Mouse (Mus musculus) heart, embryonic 10.5 days (tissue): ENCODE measurements around the gene Rimbp3. TPM values are rescaled to one million over a fixed set of nuclear protein-coding genes. Genes with fewer than 3 reads are reported as not detected.

Source experiments
- DNase-seq: peaks from one replicate; pipeline ENCODE4 v3.0.0-alpha.2; 2017; ENCODE audit warnings: low spot score
- H3K27ac ChIP-seq: fragments of 300-500 bp; sonication (generic); 2 replicates; pipeline ENCODE4 v1.5.1; 2016; ENCODE audit warnings: mild to moderate bottlenecking
- H3K27me3 ChIP-seq: fragments of 300-500 bp; sonication (generic); 2 replicates; pipeline ENCODE4 v1.6.1; 2016; ENCODE audit warnings: mild to moderate bottlenecking; ENCODE audit not compliant: poor library complexity, insufficient read depth, severe bottlenecking
- H3K36me3 ChIP-seq: fragments of 300-500 bp; sonication (generic); 2 replicates; pipeline ENCODE4 v1.6.1; 2016; ENCODE audit warnings: mild to moderate bottlenecking, moderate library complexity
- H3K4me1 ChIP-seq: fragments of 300-500 bp; sonication (generic); 2 replicates; pipeline ENCODE4 v1.6.1; 2016; ENCODE audit warnings: mild to moderate bottlenecking
- H3K4me3 ChIP-seq: fragments of 300-500 bp; sonication (generic); 2 replicates; pipeline ENCODE4 v1.5.1; 2016; ENCODE audit warnings: mild to moderate bottlenecking, moderate library complexity
- H3K9me3 ChIP-seq: fragments of 300-500 bp; sonication (generic); 2 replicates; pipeline ENCODE4 v1.6.1; 2016; ENCODE audit warnings: mild to moderate bottlenecking, moderate library complexity
- WGBS: fragments of 180-500 bp; shearing (Covaris S2); methylation state at CpG from one replicate; pipeline ENCODE4 v1.1.7; 2016; 5-methylcytosine and 5-hydroxymethylcytosine counted together
- polyA plus RNA-seq: library from polyadenylated mRNA; unstranded; fragments of >200 nt; fragmentation: Nextera tagmentation; extraction: Ambion mirVana; gene quantifications from 2 replicates; pipeline ENCODE4 v1.2.1, GENCODE M21; 2016

Gene Rimbp3
- polyA plus RNA-seq, 1 experiment from 2014 or later, result 0.28 TPM

DNA sequence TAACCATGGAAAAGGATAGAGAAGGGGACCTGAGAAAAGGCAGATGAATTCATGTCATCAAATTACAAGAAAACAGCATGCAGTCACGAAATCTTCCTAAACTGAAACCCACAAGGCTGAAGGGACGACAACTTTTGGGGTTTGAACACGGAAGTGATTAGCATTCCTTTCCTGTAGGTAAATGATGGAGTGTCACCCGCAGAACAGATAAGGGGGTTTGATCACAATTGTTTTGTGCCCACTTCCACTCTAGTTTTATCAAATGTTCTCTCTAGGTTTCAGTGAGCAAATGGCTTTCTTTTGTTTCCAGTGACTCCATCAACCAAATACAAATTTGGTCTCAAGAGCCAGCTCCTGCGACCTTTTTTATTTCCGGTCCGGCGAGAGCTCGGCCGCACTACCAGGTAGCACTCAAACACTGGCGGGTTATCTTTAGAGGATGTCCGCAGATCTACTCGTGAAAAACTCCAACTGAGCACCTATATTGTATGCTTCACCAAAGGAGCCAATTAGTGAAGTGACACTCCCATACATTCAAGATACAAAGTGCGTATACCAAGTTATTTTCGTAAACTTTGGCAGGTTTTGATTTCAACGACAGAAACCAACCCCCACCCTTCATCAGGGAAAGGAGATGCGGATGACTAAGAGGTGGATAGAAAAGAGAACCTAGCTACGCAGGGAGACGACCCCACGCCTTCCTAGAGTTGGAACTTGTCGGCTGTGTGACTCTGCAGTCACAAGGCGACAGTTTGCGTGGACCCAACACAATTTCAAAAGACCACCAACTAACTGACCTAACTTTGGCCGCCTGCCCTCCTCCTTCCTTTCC lies 8.1 kb upstream of the Rimbp3 start:
- Histone ChIP-seq H3K36me3 (peaks cover 7% of the 10 kb centered on the region; the same call in 1 of the 2 replicates), H3K4me3 (peak overlapping the region; percentile 96), H3K4me1 (peaks cover 13% of the 10 kb centered on the region), H3K27ac (peak overlapping the region; percentile 100), H3K9me3 (no peaks in the 10 kb centered on the region), H3K27me3 (no peaks in the 10 kb centered on the region)
- 4% methylated on average over 24 of the region's 24 CpGs for WGBS
- DNase-seq, result no peak

DNA sequence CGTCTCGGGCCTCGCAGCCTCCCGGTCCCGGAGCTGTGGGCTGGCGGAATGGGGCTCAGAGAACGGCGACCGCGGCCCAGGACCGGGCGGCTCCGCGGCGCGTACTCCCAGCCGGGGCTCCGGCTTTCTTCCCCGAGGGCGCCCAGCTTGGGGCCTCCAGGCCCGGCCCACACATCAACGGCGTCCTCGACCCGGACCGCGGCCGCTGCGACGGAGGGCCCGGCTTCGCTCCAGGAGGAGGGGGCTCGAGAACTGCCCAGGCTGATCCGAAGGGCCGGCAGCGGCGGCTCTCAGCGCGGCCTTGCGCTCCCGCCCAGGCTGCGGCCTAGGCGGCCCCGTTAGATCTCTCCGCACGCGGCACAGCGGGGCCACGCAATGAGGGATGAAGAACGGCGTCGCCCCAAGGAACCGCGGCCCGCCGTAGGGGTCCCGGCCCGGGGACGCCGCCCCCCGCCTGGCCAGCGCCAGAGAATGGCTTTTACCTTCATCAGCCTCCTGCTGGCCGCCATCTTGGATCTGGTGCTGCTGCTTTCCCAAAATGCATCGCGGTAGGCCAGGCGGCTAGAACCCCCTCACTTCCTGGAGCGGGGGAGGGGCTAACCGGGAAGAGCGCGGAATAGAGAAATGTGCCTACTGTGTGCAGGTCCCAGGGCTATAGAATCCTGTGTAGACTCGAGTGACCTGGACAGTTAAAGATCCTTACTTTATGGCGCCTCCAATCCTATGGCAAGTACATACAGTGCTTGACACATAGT lies 7.3 kb upstream of the Rimbp3 start:
- peak; percentile 94 for DNase-seq
- Histone ChIP-seq H3K4me3 (peak overlapping the region; percentile 96), H3K36me3 (peaks cover 7% of the 10 kb centered on the region; the same call in 1 of the 2 replicates), H3K9me3 (no peaks in the 10 kb centered on the region), H3K27me3 (peaks cover 3% of the 10 kb centered on the region), H3K4me1 (peaks cover 13% of the 10 kb centered on the region), H3K27ac (peak overlapping the region; percentile 100)
- under 1% methylated on average over 72 of the region's 72 CpGs for WGBS

GRCm38 (mm10) chr16:17201977-17202376 lies 6.4 kb upstream of the Rimbp3 start:
- no peaks in the 10 kb centered on the region for H3K9me3 ChIP-seq
- 75% methylated on average over 2 of the region's 2 CpGs for WGBS
- peak overlapping the region; percentile 100; the same call in 1 of the 2 replicates for H3K27ac ChIP-seq
- DNase-seq, result no peak
- peaks cover 13% of the 10 kb centered on the region for H3K4me1 ChIP-seq
- peaks cover 7% of the 10 kb centered on the region; the same call in 1 of the 2 replicates for H3K36me3 ChIP-seq
- H3K27me3 ChIP-seq, result peaks cover 11% of the 10 kb centered on the region
- H3K4me3 ChIP-seq, result no peak overlapping the region

- H3K27me3 ChIP-seq, result peaks cover 15% of the 10 kb centered on the region
- no peaks in the 10 kb centered on the region for H3K9me3 ChIP-seq
- H3K4me3 ChIP-seq, result peak within 1 kb of the TSS; percentile 96
- 89% methylated on average over 1 of the region's 1 CpGs for WGBS
- peaks cover 13% of the 10 kb centered on the region for H3K4me1 ChIP-seq
- H3K27ac ChIP-seq, result peak within 1 kb of the TSS; percentile 100
- H3K36me3 ChIP-seq, result peaks cover 7% of the 10 kb centered on the region; the same call in 1 of the 2 replicates
- no peak for DNase-seq
Observed at GRCm38 (mm10) chr16:17202549-17202948, 5.9 kb upstream of the Rimbp3 start, which contains the start of gene Ube2l3. Gene Ube2l3, minus strand, starts transcription at chr16:17202649.

DNA sequence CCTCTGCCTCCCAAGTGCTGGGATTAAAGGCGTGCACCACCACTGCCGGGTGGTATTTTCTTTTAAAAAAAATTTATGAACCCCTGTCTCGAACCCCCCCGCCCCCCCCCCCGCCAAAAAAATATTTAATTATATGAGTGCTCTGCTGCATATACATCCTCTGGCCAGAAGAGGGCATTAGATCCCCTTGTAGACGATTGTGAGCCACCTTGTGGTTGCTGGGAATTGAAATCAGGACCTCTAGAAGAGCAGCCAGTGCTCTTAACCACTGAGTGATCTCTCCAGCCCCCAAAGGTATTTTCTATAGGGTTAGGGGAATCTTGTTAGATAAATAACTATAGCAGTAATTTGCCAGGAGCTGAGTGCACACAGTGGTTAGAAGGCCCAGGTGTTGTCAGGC lies 3.4 kb upstream of the Rimbp3 start:
- Histone ChIP-seq H3K4me1 (peaks cover 22% of the 10 kb centered on the region), H3K36me3 (no peaks in the 10 kb centered on the region), H3K27me3 (peaks cover 23% of the 10 kb centered on the region), H3K9me3 (no peaks in the 10 kb centered on the region), H3K27ac (no peak overlapping the region), H3K4me3 (no peak overlapping the region)
- DNase-seq, result no peak
- WGBS, result 9% methylated on average over 6 of the region's 6 CpGs

DNA sequence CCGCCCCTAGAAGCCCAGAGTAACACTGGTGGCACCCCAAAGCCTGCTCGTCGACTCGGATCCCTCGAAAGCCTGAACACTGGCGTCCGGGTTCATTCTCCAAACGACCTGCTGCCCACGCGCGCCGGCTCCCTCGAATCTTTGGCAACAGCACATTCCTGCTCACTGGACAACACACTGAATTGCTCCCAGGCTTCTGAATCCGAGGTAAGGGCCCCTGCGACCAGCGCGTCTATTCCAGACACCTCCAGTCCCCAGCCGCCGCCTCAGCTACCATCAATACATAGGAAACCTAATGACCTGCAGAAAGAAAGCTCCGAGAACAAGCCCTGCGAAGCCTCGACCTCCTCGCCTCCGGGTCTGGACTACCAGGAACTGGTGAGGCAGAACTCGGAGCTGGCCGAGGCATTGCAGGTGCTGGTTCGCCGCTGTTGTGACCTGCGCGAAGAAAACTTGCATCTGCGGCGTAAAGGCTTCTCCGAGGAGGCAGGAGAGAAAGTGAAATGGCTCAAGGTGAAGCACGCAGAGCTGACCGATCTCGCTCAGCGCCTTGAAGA lies 1.1 kb downstream of the Rimbp3 start:
- WGBS, result 3% methylated on average over 37 of the region's 37 CpGs
- no peaks in the 10 kb centered on the region for H3K36me3 ChIP-seq
- H3K9me3 ChIP-seq, result no peaks in the 10 kb centered on the region
- H3K4me3 ChIP-seq, result peak overlapping the region; percentile 79
- peaks cover 26% of the 10 kb centered on the region for H3K4me1 ChIP-seq
- peaks cover 48% of the 10 kb centered on the region for H3K27me3 ChIP-seq
- H3K27ac ChIP-seq, result peak overlapping the region; percentile 81
- DNase-seq, result no peak

GRCm38 (mm10) chr16:17209981-17210838 lies 1.8 kb downstream of the Rimbp3 start:
- peaks cover 26% of the 10 kb centered on the region for H3K4me1 ChIP-seq
- peak overlapping the region; percentile 79 for H3K4me3 ChIP-seq
- peak; percentile 96 for DNase-seq
- peaks cover 48% of the 10 kb centered on the region for H3K27me3 ChIP-seq
- peak overlapping the region; percentile 81 for H3K27ac ChIP-seq
- H3K36me3 ChIP-seq, result no peaks in the 10 kb centered on the region
- 9% methylated on average over 48 of the region's 48 CpGs for WGBS
- no peaks in the 10 kb centered on the region for H3K9me3 ChIP-seq

DNA sequence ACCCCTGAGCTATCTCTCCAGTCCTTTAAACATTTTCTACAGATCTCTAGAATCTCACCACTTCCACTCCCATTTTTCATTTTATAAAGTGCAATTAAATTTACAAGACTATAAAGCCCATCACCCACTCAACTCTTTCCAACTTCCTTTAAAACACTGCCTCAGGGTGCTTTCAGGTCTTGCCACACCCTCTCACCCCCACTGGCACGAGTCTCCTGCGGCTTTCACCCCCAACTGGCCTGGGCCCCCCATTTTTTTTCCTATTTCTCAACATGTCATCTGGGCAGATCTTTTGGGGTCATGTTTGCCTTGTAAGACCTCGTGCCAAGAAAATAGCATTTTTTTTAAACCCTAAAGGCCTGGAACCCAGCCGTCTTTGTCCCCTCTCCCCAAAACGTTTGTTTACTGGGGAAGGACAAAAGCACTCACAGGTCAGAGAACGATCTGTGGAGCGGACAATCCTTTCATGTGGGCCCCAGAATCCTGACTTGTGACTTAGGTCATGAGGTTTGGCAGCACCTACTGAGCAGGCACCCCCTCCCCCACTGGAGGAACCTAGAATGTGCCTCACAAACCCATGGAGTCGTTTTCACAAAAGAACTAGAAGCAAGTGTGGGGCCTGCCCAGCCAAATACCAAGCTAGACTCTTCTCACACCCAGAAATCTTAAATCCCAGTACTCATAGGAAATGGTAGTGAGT lies 8.7 kb downstream of the Rimbp3 start:
- WGBS, result 60% methylated on average over 8 of the region's 8 CpGs
- peaks cover 13% of the 10 kb centered on the region for H3K4me1 ChIP-seq
- H3K4me3 ChIP-seq, result no peak overlapping the region
- H3K9me3 ChIP-seq, result no peaks in the 10 kb centered on the region
- no peaks in the 10 kb centered on the region for H3K36me3 ChIP-seq
- no peak overlapping the region for H3K27ac ChIP-seq
- DNase-seq, result no peak
- peaks cover 7% of the 10 kb centered on the region; the same call in 1 of the 2 replicates for H3K27me3 ChIP-seq

GRCm38 (mm10) chr16:17220127-17220733 lies 11.8 kb downstream of the Rimbp3 start:
- Histone ChIP-seq H3K4me1 (peaks cover 13% of the 10 kb centered on the region), H3K9me3 (no peaks in the 10 kb centered on the region), H3K27ac (peak overlapping the region; percentile 81), H3K4me3 (no peak overlapping the region), H3K27me3 (no peaks in the 10 kb centered on the region), H3K36me3 (no peaks in the 10 kb centered on the region)
- WGBS, result 16% methylated on average over 7 of the region's 7 CpGs
- DNase-seq, result peak; percentile 94

GRCm38 (mm10) chr16:17222197-17222596 lies 13.8 kb downstream of the Rimbp3 start:
- WGBS, result 24% methylated on average over 25 of the region's 25 CpGs
- H3K9me3 ChIP-seq, result no peaks in the 10 kb centered on the region
- H3K4me1 ChIP-seq, result peaks cover 13% of the 10 kb centered on the region
- no peaks in the 10 kb centered on the region for H3K36me3 ChIP-seq
- no peak overlapping the region for H3K27ac ChIP-seq
- no peaks in the 10 kb centered on the region for H3K27me3 ChIP-seq
- peak; percentile 99 for DNase-seq
- H3K4me3 ChIP-seq, result no peak overlapping the region

- no peak for DNase-seq
- Histone ChIP-seq H3K4me1 (peaks cover 3% of the 10 kb centered on the region), H3K4me3 (no peak overlapping the region), H3K27ac (no peak overlapping the region), H3K9me3 (no peaks in the 10 kb centered on the region), H3K27me3 (no peaks in the 10 kb centered on the region), H3K36me3 (no peaks in the 10 kb centered on the region)
- 88% methylated on average over 5 of the region's 5 CpGs for WGBS
Observed at GRCm38 (mm10) chr16:17225584-17225983, 17.2 kb downstream of the Rimbp3 start.
